Mouse (Mus musculus): ENCODE results near the gene Cops2. TPM values are rescaled to one million over a fixed set of nuclear protein-coding genes. Genes with fewer than 3 reads are reported as not detected.

The Cops2 gene
- polyA plus RNA-seq, 1 experiment from 2014 or later = 36.8 TPM

- Histone ChIP-seq H3K27ac (replicated peaks) (no peak overlapping the region), H3K4me1 (replicated peaks; ENCODE audit: control insufficient read depth, insufficient read depth) (no peaks in the 10 kb centered on the region), H3K36me3 (ENCODE audit: control insufficient read depth, insufficient read depth, low read length) (no peaks in the 10 kb centered on the region), H3K9ac (ENCODE audit: low read length) (no peak overlapping the region), H3K4me3 (ENCODE audit: low read depth, low read length) (no peak overlapping the region), H3K27me3 (ENCODE audit: control insufficient read depth, insufficient read depth, low read length) (no peaks in the 10 kb centered on the region), H3K4me2 (replicated peaks; ENCODE audit: low read depth) (no peak overlapping the region), H3K9me3 (ENCODE audit: control insufficient read depth, low read length) (no peaks in the 10 kb centered on the region)
- TF ChIP-seq EP300 (optimal IDR thresholded peaks at IDR 0.05) (no peak), CTCF (IDR thresholded peaks at IDR 0.05; ENCODE audit: low read depth) (no peak)
- WGBS = 49% methylated on average over 4 of the region's 4 CpGs
- DNase-seq (ENCODE audit: low spot score) (peak; percentile 52), ATAC-seq (ENCODE audit: low FRiP score, low TSS enrichment) (peak; percentile 86)
These were observed 58.5 kb downstream of the Cops2 start for GRCm38 (mm10) chr2:125800428-125800827.

DNA sequence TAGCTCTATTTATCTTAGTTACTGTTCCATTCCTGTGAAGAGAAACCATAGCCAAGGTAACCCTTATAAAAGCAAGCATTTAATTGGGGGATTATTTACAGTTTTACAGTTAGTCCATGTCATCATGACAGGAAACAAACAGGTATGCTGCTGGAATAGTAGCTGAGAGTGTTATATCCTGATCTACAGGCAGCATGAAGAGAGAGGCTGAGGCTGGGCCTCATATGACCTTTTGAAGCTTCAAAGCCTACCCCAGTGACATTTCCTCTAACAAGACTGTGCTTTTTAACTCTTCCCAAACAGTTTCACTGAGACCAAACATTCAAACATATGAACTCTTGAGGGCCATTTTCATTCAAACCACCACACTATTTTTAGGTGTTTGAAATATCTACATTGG, 61.1 kb downstream of the Cops2 start:
- Histone ChIP-seq H3K27me3 (ENCODE audit: control insufficient read depth, insufficient read depth, low read length) (no peaks in the 10 kb centered on the region), H3K9me3 (ENCODE audit: control insufficient read depth, low read length) (no peaks in the 10 kb centered on the region), H3K4me2 (replicated peaks; ENCODE audit: low read depth) (no peak overlapping the region), H3K4me1 (replicated peaks; ENCODE audit: control insufficient read depth, insufficient read depth) (no peaks in the 10 kb centered on the region), H3K9ac (ENCODE audit: low read length) (no peak overlapping the region), H3K36me3 (ENCODE audit: control insufficient read depth, insufficient read depth, low read length) (no peaks in the 10 kb centered on the region), H3K4me3 (ENCODE audit: low read depth, low read length) (no peak overlapping the region), H3K27ac (replicated peaks) (no peak overlapping the region)
- no peak for TF ChIP-seq CTCF (IDR thresholded peaks at IDR 0.05; ENCODE audit: low read depth)
- no peak for TF ChIP-seq EP300 (optimal IDR thresholded peaks at IDR 0.05)
- DNase-seq (ENCODE audit: low spot score) (no peak), ATAC-seq (ENCODE audit: low FRiP score, low TSS enrichment) (no peak)

DNA sequence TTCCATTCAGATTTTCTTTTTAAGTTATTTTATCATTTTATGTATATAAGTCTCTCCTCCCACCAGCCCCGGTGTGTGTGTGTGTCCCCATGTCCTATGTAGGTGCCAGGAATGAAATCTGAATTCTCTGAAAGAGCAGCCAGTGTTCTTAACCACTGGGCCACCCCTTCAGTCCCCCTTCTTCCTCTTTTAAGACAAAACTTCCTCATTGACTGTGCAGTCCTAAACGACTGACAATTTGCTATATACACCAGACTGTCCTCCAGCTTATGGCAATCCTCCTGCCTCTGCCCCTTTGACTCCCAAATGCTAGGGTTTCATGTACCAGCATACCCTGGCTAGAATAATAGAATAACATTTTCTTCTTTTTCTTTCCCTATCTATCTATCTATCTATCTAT, 63.8 kb downstream of the Cops2 start:
- Histone ChIP-seq H3K27me3 (ENCODE audit: control insufficient read depth, insufficient read depth, low read length) (no peaks in the 10 kb centered on the region), H3K4me2 (replicated peaks; ENCODE audit: low read depth) (no peak overlapping the region), H3K27ac (replicated peaks) (no peak overlapping the region), H3K9me3 (ENCODE audit: control insufficient read depth, low read length) (no peaks in the 10 kb centered on the region), H3K9ac (ENCODE audit: low read length) (no peak overlapping the region), H3K36me3 (ENCODE audit: control insufficient read depth, insufficient read depth, low read length) (no peaks in the 10 kb centered on the region), H3K4me3 (ENCODE audit: low read depth, low read length) (no peak overlapping the region), H3K4me1 (replicated peaks; ENCODE audit: control insufficient read depth, insufficient read depth) (no peaks in the 10 kb centered on the region)
- ATAC-seq (ENCODE audit: low FRiP score, low TSS enrichment) (no peak), DNase-seq (ENCODE audit: low spot score) (no peak)
- TF ChIP-seq CTCF (IDR thresholded peaks at IDR 0.05; ENCODE audit: low read depth) = no peak
- TF ChIP-seq EP300 (optimal IDR thresholded peaks at IDR 0.05) = no peak
- 63% methylated on average over 2 of the region's 2 CpGs for WGBS

GRCm38 (mm10) chr2:125794166-125794565, 64.8 kb downstream of the Cops2 start:
- H3K9ac ChIP-seq (ENCODE audit: low read length) = no peak overlapping the region

DNA sequence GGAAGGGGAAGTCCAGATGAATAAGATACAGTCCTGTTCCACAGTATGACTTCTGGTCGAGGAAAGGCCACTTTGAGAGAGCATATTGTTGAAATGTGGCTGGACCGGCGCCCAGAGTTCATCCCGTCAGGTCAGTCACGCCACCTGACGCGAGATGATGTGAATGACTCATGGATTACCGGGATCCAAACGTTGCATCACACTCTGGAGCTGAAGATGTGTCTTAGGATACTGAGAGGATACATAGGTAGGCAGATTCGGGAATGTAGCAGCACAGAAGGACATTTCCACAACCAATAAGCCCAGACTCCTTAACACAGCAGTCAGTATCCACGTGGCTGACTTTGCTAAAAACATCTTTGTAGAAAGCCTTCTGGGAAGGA, 66.1 kb downstream of the Cops2 start:
- Histone ChIP-seq H3K36me3 (ENCODE audit: control insufficient read depth, insufficient read depth, low read length) (no peaks in the 10 kb centered on the region), H3K4me3 (ENCODE audit: low read depth, low read length) (no peak overlapping the region), H3K4me1 (replicated peaks; ENCODE audit: control insufficient read depth, insufficient read depth) (no peaks in the 10 kb centered on the region), H3K9ac (ENCODE audit: low read length) (no peak overlapping the region), H3K9me3 (ENCODE audit: control insufficient read depth, low read length) (no peaks in the 10 kb centered on the region), H3K4me2 (replicated peaks; ENCODE audit: low read depth) (no peak overlapping the region), H3K27ac (replicated peaks) (no peak overlapping the region), H3K27me3 (ENCODE audit: control insufficient read depth, insufficient read depth, low read length) (no peaks in the 10 kb centered on the region)
- no peak for ATAC-seq (ENCODE audit: low FRiP score, low TSS enrichment)
- WGBS = 76% methylated on average over 11 of the region's 11 CpGs
- DNase-seq (ENCODE audit: low spot score) = no peak
- TF ChIP-seq CTCF (IDR thresholded peaks at IDR 0.05; ENCODE audit: low read depth) (no peak), EP300 (optimal IDR thresholded peaks at IDR 0.05) (no peak)

More at GRCm38 (mm10) chr2:125794166-125794565, 64.8 kb downstream of the Cops2 start:
- 59% methylated on average over 2 of the region's 2 CpGs for WGBS
- no peak overlapping the region for H3K4me3 ChIP-seq (ENCODE audit: low read depth, low read length)
- no peaks in the 10 kb centered on the region for H3K9me3 ChIP-seq (ENCODE audit: control insufficient read depth, low read length)
- no peak overlapping the region for H3K4me2 ChIP-seq (replicated peaks; ENCODE audit: low read depth)
- no peak for ATAC-seq (ENCODE audit: low FRiP score, low TSS enrichment)
- H3K36me3 ChIP-seq (ENCODE audit: control insufficient read depth, insufficient read depth, low read length) = no peaks in the 10 kb centered on the region
- DNase-seq (ENCODE audit: low spot score) = no peak
- TF ChIP-seq EP300 (optimal IDR thresholded peaks at IDR 0.05) (no peak), CTCF (IDR thresholded peaks at IDR 0.05; ENCODE audit: low read depth) (no peak)
- no peaks in the 10 kb centered on the region for H3K4me1 ChIP-seq (replicated peaks; ENCODE audit: control insufficient read depth, insufficient read depth)
- H3K27ac ChIP-seq (replicated peaks) = no peak overlapping the region
- H3K27me3 ChIP-seq (ENCODE audit: control insufficient read depth, insufficient read depth, low read length) = no peaks in the 10 kb centered on the region

- ATAC-seq (ENCODE audit: low FRiP score, low TSS enrichment) = no peak
- Histone ChIP-seq H3K4me1 (replicated peaks; ENCODE audit: control insufficient read depth, insufficient read depth) (no peaks in the 10 kb centered on the region), H3K36me3 (ENCODE audit: control insufficient read depth, insufficient read depth, low read length) (no peaks in the 10 kb centered on the region), H3K4me3 (ENCODE audit: low read depth, low read length) (no peak overlapping the region), H3K4me2 (replicated peaks; ENCODE audit: low read depth) (no peak overlapping the region), H3K27me3 (ENCODE audit: control insufficient read depth, insufficient read depth, low read length) (no peaks in the 10 kb centered on the region), H3K9ac (ENCODE audit: low read length) (no peak overlapping the region), H3K27ac (replicated peaks) (no peak overlapping the region), H3K9me3 (ENCODE audit: control insufficient read depth, low read length) (no peaks in the 10 kb centered on the region)
- no peak for DNase-seq (ENCODE audit: low spot score)
- WGBS = 52% methylated on average over 2 of the region's 2 CpGs
- TF ChIP-seq EP300 (optimal IDR thresholded peaks at IDR 0.05) = no peak
- TF ChIP-seq CTCF (IDR thresholded peaks at IDR 0.05; ENCODE audit: low read depth) = no peak
These were observed 66.6 kb downstream of the Cops2 start for GRCm38 (mm10) chr2:125792144-125792878.

Data from stomach, postnatal 0 days (tissue).